Mouse (Mus musculus) liver, adult 10 weeks (tissue): ENCODE data around the gene Trim30b. TPM values are rescaled to one million over a fixed set of nuclear protein-coding genes. Genes with fewer than 3 reads are reported as not detected.

ENCODE experiments used
- polyA plus RNA-seq: library from polyadenylated mRNA; stranded (reverse); fragments of 350-450 nt; fragmentation: Illumina TruSeq; extraction: RNeasy Lipid Tissue Mini Kit (QIAGEN cat#74804); gene quantifications from one replicate; pipeline ENCODE4 v1.2.3, GENCODE M21; 2014; ENCODE audit warnings: low read depth, low replicate concordance

Gene Trim30b
- polyA plus RNA-seq: 0.34 TPM

GRCm38 (mm10) chr7:104369736-104370414 lies at the start of gene Trim30b:
TSS of gene Trim30b (minus strand) at chr7:104369884.

GRCm38 (mm10) chr7:104400698-104401097 lies 31.0 kb upstream of the Trim30b start, which contains the start of gene Trim30c:
TSS of gene Trim30c (minus strand) at chr7:104400837.

GRCm38 (mm10) chr7:104352717-104353599 lies 16.7 kb downstream of the Trim30b start, which contains the start of gene Trim12c:
TSS of gene Trim12c (minus strand) at chr7:104353362.

GRCm38 (mm10) chr7:104329171-104329570 lies 40.5 kb downstream of the Trim30b start, which contains the start of gene Trim34b:
TSS of gene Trim34b (plus strand) at chr7:104329471.

GRCm38 (mm10) chr7:104315369-104316080 lies 54.2 kb downstream of the Trim30b start, which contains the start of gene Trim12a:
TSS of gene Trim12a (minus strand) at chr7:104315466.

Other genes with a start within 250 kb of the Trim30b start
- not detected for gene Ubqln5, start 240.1 kb downstream of the Trim30b start, polyA plus RNA-seq
- gene Olfr643, start 232.5 kb downstream of the Trim30b start, polyA plus RNA-seq: not detected
- not detected for gene Ubqln3, start 226.6 kb downstream of the Trim30b start, polyA plus RNA-seq
- not detected for gene Ubqlnl, start 219.3 kb downstream of the Trim30b start, polyA plus RNA-seq
- gene Olfm5, start 205.1 kb downstream of the Trim30b start, polyA plus RNA-seq: not detected
- gene Olfr648, start 186.5 kb downstream of the Trim30b start, polyA plus RNA-seq: not detected
- not detected for gene Olfr649, start 173.9 kb downstream of the Trim30b start, polyA plus RNA-seq
- 0.34 TPM for gene Trim6, start 151.1 kb downstream of the Trim30b start, polyA plus RNA-seq
- 14.9 TPM for gene Trim34a, start 125.4 kb downstream of the Trim30b start, polyA plus RNA-seq
- 3.6 TPM for gene Trim5, start 81.8 kb downstream of the Trim30b start, polyA plus RNA-seq
- gene Trim12a, start 54.4 kb downstream of the Trim30b start, polyA plus RNA-seq: 16.4 TPM
- not detected for gene Trim34b, start 40.4 kb downstream of the Trim30b start, polyA plus RNA-seq
- 14.0 TPM for gene Trim12c, start 16.5 kb downstream of the Trim30b start, polyA plus RNA-seq
- 0.29 TPM for gene Trim30c, start 31.0 kb upstream of the Trim30b start, polyA plus RNA-seq
- gene Trim30a, start 95.3 kb upstream of the Trim30b start, polyA plus RNA-seq: 14.2 TPM
- 14.9 TPM for gene Trim30d, start 138.0 kb upstream of the Trim30b start, polyA plus RNA-seq
- gene Olfr651, start 180.2 kb upstream of the Trim30b start, polyA plus RNA-seq: not detected
- gene Olfr652, start 191.0 kb upstream of the Trim30b start, polyA plus RNA-seq: not detected
- not detected for gene Olfr653, start 207.4 kb upstream of the Trim30b start, polyA plus RNA-seq
- gene Olfr654, start 217.1 kb upstream of the Trim30b start, polyA plus RNA-seq: not detected
- gene Olfr655, start 231.9 kb upstream of the Trim30b start, polyA plus RNA-seq: not detected
- not detected for gene Olfr656, start 244.1 kb upstream of the Trim30b start, polyA plus RNA-seq